Mouse (Mus musculus) cortical plate, adult 2 months (tissue): ENCODE results near the gene Tfcp2l1.

Experiments used
- CTCF ChIP-seq: fragments of 200-500 bp; IDR thresholded peaks from 2 replicates; pipeline ENCODE4 v1.5.1; 2011; ENCODE audit warnings: mild to moderate bottlenecking, control low read depth, low read length; ENCODE audit not compliant: insufficient read depth; ENCODE audit errors: extremely low read depth
- POLR2A ChIP-seq: fragments of 200-500 bp; IDR thresholded peaks from 2 replicates; pipeline ENCODE4 v1.6.1; 2011; ENCODE audit warnings: mild to moderate bottlenecking, low read length, control low read depth; ENCODE audit not compliant: insufficient read depth; ENCODE audit errors: extremely low read depth

- no peak for TF ChIP-seq CTCF
- TF ChIP-seq POLR2A, result no peak
These were observed 72.2 kb downstream of the Tfcp2l1 start for GRCm38 (mm10) chr1:118699961-118700360.
